Mouse (Mus musculus): ENCODE data around the gene Fam219b. TPM values are rescaled to one million over a fixed set of nuclear protein-coding genes. Genes with fewer than 3 reads are reported as not detected.

The Fam219b gene
- total and polyA plus RNA-seq, 2 experiments: 5.4 to 6.7 TPM

DNA sequence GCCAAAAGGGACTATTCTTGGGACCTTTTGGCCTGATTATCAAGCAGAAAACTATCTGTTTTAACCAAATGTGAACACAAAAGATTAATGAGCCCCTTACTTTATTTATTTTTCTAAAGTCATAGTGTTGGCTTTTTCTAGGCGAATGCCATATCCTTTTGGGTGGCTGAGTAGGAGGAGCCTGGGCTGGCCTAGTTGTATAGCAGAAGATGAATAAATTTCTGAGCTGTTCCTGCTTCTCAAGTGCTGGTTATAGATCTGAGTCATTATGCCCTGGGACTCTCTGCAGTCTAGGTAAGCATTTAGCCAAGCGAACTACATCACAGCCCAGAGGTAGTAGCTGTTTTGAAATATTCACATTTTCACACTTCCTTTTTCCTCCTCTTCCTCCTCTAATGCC lies 11.8 kb upstream of the Fam219b start:
- no peak for TF ChIP-seq POLR2A (IDR thresholded peaks at IDR 0.05; ENCODE audit: extremely low read depth, insufficient read depth, low read length)
- TF ChIP-seq CTCF (IDR thresholded peaks at IDR 0.05; ENCODE audit: low read depth, low read length): no peak
- no peak overlapping the region for H3K9ac ChIP-seq (ENCODE audit: low read depth, low read length)
- peaks cover 40% of the 10 kb centered on the region for H3K79me2 ChIP-seq (ENCODE audit: control insufficient read depth, insufficient read depth, low read length)
- 37% methylated on average over 2 of the region's 2 CpGs for WGBS
- H3K27me3 ChIP-seq (ENCODE audit: control insufficient read depth, insufficient read depth, low read length): no peaks in the 10 kb centered on the region
- peaks cover 31% of the 10 kb centered on the region for H3K4me1 ChIP-seq (ENCODE audit: control insufficient read depth, insufficient read depth, low read length)
- H3K27ac ChIP-seq (replicated peaks; ENCODE audit: insufficient read depth, low read depth, low read length): no peak overlapping the region
- H3K4me3 ChIP-seq (ENCODE audit: insufficient read depth, low read depth, low read length): no peak overlapping the region
- peaks cover 23% of the 10 kb centered on the region for H3K36me3 ChIP-seq (ENCODE audit: control insufficient read depth, insufficient read depth, low read length)
- no peak for DNase-seq (ENCODE audit: extremely low read depth, low read depth, low spot score)

DNA sequence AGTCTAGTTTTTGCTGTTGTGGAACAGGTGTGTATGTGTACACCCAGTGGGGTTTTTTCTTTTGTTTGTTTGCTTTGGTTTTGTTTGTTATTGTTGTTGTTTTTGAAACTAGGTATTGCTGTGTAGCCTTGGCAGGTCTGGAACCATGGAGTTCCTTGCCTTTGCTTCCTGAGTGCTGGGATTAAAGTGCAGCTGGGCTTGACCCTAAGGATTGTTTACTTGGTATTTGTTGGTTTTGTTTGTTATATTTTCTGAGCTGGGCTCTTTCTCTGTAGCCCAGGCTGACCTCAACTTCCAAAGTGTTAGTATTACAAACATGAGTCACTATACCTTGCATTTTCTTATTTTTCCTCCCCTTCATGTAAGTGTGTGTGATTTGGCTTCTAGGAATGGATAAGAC lies 10.9 kb upstream of the Fam219b start:
- Histone ChIP-seq H3K4me3 (ENCODE audit: insufficient read depth, low read depth, low read length) (no peak overlapping the region), H3K27me3 (ENCODE audit: control insufficient read depth, insufficient read depth, low read length) (no peaks in the 10 kb centered on the region), H3K9ac (ENCODE audit: low read depth, low read length) (no peak overlapping the region), H3K27ac (replicated peaks; ENCODE audit: insufficient read depth, low read depth, low read length) (no peak overlapping the region), H3K4me1 (ENCODE audit: control insufficient read depth, insufficient read depth, low read length) (peaks cover 31% of the 10 kb centered on the region), H3K36me3 (ENCODE audit: control insufficient read depth, insufficient read depth, low read length) (peaks cover 30% of the 10 kb centered on the region), H3K79me2 (ENCODE audit: control insufficient read depth, insufficient read depth, low read length) (peaks cover 38% of the 10 kb centered on the region)
- TF ChIP-seq CTCF (IDR thresholded peaks at IDR 0.05; ENCODE audit: low read depth, low read length) (no peak), POLR2A (IDR thresholded peaks at IDR 0.05; ENCODE audit: extremely low read depth, insufficient read depth, low read length) (no peak)
- peak; percentile 70 for DNase-seq (ENCODE audit: extremely low read depth, low read depth, low spot score)

DNA sequence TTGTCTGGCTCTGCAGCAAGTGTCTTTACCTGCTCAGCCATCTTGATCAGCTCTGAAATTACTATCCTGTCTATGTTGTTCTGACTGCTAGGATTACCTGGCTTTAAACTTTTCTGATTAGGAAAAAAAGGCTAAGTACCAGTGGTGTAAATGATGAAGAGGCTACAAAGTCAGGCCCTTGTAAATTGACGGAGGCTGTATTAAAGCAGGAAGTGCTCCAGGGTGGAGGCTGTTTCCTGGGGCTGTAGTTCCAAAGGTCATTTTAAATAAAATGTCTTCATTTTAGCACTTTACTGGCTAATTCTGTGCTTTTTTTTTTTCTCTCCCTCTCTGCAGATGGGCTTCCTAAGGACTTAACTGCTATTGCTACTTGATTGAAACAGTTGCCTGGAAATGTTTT lies 5.4 kb upstream of the Fam219b start:
- no peak for DNase-seq (ENCODE audit: extremely low read depth, low read depth, low spot score)
- Histone ChIP-seq H3K36me3 (ENCODE audit: control insufficient read depth, insufficient read depth, low read length) (peaks cover 53% of the 10 kb centered on the region), H3K27ac (replicated peaks; ENCODE audit: insufficient read depth, low read depth, low read length) (no peak overlapping the region), H3K4me1 (ENCODE audit: control insufficient read depth, insufficient read depth, low read length) (peaks cover 4% of the 10 kb centered on the region; the same call in 1 of the 2 replicates), H3K79me2 (ENCODE audit: control insufficient read depth, insufficient read depth, low read length) (peaks cover 2% of the 10 kb centered on the region; the same call in 1 of the 2 replicates), H3K27me3 (ENCODE audit: control insufficient read depth, insufficient read depth, low read length) (no peaks in the 10 kb centered on the region), H3K4me3 (ENCODE audit: insufficient read depth, low read depth, low read length) (no peak overlapping the region), H3K9ac (ENCODE audit: low read depth, low read length) (no peak overlapping the region)
- 49% methylated on average over 1 of the region's 1 CpGs for WGBS
- TF ChIP-seq POLR2A (IDR thresholded peaks at IDR 0.05; ENCODE audit: extremely low read depth, insufficient read depth, low read length): no peak
- no peak for TF ChIP-seq CTCF (IDR thresholded peaks at IDR 0.05; ENCODE audit: low read depth, low read length)

DNA sequence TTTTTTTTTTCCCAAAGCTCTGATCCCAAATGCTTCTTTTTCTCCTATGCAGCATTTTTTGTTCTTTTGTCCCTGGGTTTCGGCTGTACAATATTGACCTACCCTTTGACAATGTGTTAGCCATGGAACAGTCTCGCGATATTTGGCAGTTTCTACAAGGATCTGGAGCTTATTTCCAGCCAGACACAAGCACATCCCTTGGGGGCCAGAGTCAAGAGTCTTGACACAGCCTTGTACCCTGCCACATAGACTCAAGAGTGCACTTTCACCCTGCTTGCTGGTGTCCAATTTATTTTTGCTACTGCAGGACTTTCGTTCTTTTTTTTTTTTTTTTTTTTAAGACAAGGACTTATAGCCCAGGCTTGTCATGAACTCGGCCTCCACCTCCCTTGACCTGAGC lies 966 bp upstream of the Fam219b start:
- Histone ChIP-seq H3K4me1 (ENCODE audit: control insufficient read depth, insufficient read depth, low read length) (peaks cover 4% of the 10 kb centered on the region; the same call in 1 of the 2 replicates), H3K9ac (ENCODE audit: low read depth, low read length) (no peak overlapping the region), H3K27me3 (ENCODE audit: control insufficient read depth, insufficient read depth, low read length) (no peaks in the 10 kb centered on the region), H3K27ac (replicated peaks; ENCODE audit: insufficient read depth, low read depth, low read length) (no peak overlapping the region), H3K79me2 (ENCODE audit: control insufficient read depth, insufficient read depth, low read length) (no peaks in the 10 kb centered on the region), H3K4me3 (ENCODE audit: insufficient read depth, low read depth, low read length) (no peak overlapping the region), H3K36me3 (ENCODE audit: control insufficient read depth, insufficient read depth, low read length) (peaks cover 28% of the 10 kb centered on the region)
- TF ChIP-seq CTCF (IDR thresholded peaks at IDR 0.05; ENCODE audit: low read depth, low read length) (no peak), POLR2A (IDR thresholded peaks at IDR 0.05; ENCODE audit: extremely low read depth, insufficient read depth, low read length) (no peak)
- 75% methylated on average over 5 of the region's 5 CpGs for WGBS
- no peak for DNase-seq (ENCODE audit: extremely low read depth, low read depth, low spot score)

DNA sequence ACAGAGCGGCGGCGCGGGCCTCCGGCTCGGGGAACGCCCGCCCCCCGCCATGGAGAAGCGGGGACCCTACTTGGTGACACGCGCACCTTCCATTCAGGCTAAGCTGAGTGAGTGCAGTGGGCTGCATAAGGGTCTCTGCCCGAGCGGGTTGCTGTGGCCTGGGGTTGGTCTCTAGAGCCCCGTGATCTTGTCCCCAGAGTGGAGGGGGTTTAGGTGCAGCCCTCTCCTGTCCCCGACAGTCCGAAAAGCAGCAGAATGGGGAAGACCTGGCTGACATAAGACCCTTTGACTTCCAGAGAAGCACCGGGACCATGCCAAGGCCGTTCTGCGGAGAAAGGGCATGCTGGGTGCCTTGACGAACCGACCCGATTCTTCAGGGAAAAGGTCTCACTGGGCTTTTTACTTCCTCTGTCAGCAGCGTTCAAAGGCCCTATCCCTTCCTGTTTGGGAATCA lies 427 bp downstream of the Fam219b start:
- H3K36me3 ChIP-seq (ENCODE audit: control insufficient read depth, insufficient read depth, low read length): peaks cover 16% of the 10 kb centered on the region
- H3K4me1 ChIP-seq (ENCODE audit: control insufficient read depth, insufficient read depth, low read length): peaks cover 2% of the 10 kb centered on the region; the same call in 1 of the 2 replicates
- H3K79me2 ChIP-seq (ENCODE audit: control insufficient read depth, insufficient read depth, low read length): no peaks in the 10 kb centered on the region
- peak overlapping the region; percentile 67 for H3K4me3 ChIP-seq (ENCODE audit: insufficient read depth, low read depth, low read length)
- DNase-seq (ENCODE audit: extremely low read depth, low read depth, low spot score): peak; percentile 29
- H3K9ac ChIP-seq (ENCODE audit: low read depth, low read length): peak overlapping the region; percentile 76
- TF ChIP-seq CTCF (IDR thresholded peaks at IDR 0.05; ENCODE audit: low read depth, low read length) (no peak), POLR2A (IDR thresholded peaks at IDR 0.05; ENCODE audit: extremely low read depth, insufficient read depth, low read length) (no peak)
- under 1% methylated on average over 24 of the region's 24 CpGs for WGBS
- peak overlapping the region; percentile 43 for H3K27ac ChIP-seq (replicated peaks; ENCODE audit: insufficient read depth, low read depth, low read length)
- no peaks in the 10 kb centered on the region for H3K27me3 ChIP-seq (ENCODE audit: control insufficient read depth, insufficient read depth, low read length)

DNA sequence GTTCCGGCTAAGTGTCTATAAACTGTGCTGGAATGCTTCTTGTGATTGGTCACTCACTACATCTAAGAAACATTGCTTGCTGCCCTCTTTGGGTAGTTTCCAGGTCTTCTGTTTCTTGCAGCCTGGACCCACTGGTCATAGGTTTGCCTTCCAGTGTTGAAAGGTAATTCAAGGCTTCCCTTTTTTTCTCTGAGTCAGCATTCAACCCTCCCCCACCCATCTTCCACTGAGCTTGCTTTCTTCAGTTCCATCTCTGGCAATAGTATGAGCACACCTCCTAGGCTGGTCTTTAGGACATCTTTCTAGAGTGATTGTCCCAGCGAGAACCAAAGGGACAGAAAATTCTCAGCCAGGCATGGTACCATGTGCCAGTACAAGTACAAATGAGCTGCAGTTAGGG lies 2.2 kb downstream of the Fam219b start:
- peaks cover 4% of the 10 kb centered on the region; the same call in 1 of the 2 replicates for H3K36me3 ChIP-seq (ENCODE audit: control insufficient read depth, insufficient read depth, low read length)
- 85% methylated on average over 2 of the region's 2 CpGs for WGBS
- no peak for DNase-seq (ENCODE audit: extremely low read depth, low read depth, low spot score)

More for the DNA sequence above, 2.2 kb downstream of the Fam219b start:
- no peaks in the 10 kb centered on the region for H3K27me3 ChIP-seq (ENCODE audit: control insufficient read depth, insufficient read depth, low read length)
- H3K27ac ChIP-seq (replicated peaks; ENCODE audit: insufficient read depth, low read depth, low read length): no peak overlapping the region
- TF ChIP-seq CTCF (IDR thresholded peaks at IDR 0.05; ENCODE audit: low read depth, low read length) (no peak), POLR2A (IDR thresholded peaks at IDR 0.05; ENCODE audit: extremely low read depth, insufficient read depth, low read length) (no peak)
- H3K79me2 ChIP-seq (ENCODE audit: control insufficient read depth, insufficient read depth, low read length): no peaks in the 10 kb centered on the region
- no peak overlapping the region for H3K9ac ChIP-seq (ENCODE audit: low read depth, low read length)
- H3K4me3 ChIP-seq (ENCODE audit: insufficient read depth, low read depth, low read length): no peak overlapping the region
- peaks cover 2% of the 10 kb centered on the region; the same call in 1 of the 2 replicates for H3K4me1 ChIP-seq (ENCODE audit: control insufficient read depth, insufficient read depth, low read length)
